Mouse (Mus musculus) frontal cortex, postnatal 36 days (tissue): ENCODE data around the gene Crlf3.

ENCODE experiments used
- DNase-seq, 2 experiments: peaks; one replicate each; pipeline ENCODE4 v3.0.0; 2022; ENCODE audit warnings: low spot score in 2 of 2

Crlf3 gene

DNA sequence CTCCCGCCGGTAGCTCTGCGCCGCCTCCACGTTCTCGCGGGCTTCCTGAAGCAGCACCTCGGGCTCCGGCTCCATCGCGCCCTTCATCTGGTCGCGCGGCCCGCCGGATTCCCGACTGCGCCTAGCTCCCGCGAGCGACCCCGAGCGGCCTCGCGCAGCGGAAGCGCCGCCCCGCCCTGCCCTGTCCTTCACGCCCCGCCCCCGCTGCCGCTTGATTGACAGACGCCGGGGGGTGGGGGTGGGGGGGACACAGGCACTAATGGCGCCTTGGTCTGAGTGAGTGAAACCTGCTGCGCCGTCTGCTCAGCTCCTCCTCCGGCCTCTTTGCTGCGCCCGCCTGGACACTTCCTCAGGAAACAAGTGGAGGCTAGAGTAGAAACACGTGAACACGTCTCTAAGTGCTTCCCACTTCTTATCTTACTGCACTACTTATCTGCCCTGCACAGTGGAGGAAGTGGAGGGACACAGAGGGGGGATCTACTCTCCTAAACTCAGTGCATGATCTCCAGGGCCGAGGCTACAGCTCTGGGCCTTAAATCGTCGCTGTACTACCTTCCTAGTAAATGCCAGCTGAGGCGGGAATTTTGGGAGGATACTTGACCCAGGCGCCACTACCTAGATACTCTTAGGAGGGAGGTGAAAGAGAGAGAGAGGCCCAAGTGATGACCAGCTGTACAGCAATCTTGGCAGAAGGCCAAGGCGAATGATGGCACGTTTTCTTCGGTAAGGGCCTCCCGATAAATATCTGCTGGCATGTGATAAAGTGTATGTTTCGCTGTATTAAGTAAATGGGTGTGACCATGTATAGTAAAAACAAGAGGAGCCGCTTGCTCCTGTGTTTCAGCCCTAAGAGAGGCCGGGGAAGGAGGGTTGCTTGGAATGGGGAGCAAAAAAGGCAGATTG, at the start of gene Crlf3:
Gene Crlf3 (minus strand): TSS at position 166 of the 903 bp plus-strand sequence.
- peak; percentile 83 to 86 for DNase-seq

GRCm38 (mm10) chr11:80116411-80116810, 35.6 kb upstream of the Crlf3 start:
- DNase-seq, result no peak

- no peak for DNase-seq
Measured at GRCm38 (mm10) chr11:80104407-80104806, 23.6 kb upstream of the Crlf3 start.

DNA sequence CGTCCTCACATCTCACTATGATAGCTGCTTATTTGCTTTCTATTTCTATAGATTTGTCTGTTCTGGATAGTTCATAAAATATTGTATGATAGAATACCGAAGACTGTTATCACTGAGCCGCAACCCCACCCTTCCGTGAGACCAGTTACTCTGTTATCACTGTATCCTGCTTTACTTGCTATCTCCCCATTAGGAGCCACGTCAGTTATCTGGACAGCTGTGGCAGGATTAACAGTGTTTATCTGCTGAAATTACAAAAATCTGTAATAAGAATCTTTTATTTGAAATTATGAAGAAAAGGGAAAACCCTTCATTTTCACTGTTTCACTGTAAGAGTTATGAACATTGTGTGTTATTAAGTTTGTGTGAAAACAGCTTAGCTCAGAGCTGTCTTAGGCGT, 20.5 kb upstream of the Crlf3 start:
- no peak for DNase-seq

- no peak for DNase-seq
Measured at GRCm38 (mm10) chr11:80098444-80099056, 17.8 kb upstream of the Crlf3 start.

DNA sequence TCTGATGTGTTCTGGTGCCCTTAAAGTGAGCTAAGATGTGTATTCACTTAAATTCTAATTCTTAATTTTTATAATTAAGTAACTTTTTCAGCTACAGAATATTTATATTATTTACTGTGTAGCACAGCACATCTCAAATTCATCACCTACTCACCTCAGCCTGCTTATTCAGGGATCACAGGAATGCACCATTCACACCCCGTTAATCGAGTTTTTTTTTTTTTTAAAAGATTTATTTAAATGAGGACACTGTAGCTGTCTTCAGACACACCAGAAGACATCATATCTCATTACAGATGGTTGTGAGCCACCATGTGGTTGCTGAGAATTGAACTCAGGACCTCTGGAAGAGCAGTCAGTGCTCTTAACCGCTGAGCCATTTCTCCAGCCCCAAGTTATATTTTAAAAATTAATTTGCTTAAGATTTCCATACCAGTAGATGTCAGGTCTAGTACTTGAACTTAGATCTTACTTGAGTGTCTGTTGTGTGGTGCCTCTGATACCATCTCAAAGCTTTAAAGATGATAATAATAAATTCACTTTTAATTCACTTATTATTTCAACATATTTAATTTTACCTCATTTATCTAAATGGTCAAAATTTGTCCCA, 9.9 kb upstream of the Crlf3 start:
- no peak for DNase-seq

GRCm38 (mm10) chr11:80089817-80090214, 9.0 kb upstream of the Crlf3 start:
- DNase-seq, result no peak

GRCm38 (mm10) chr11:80088917-80089816, 8.4 kb upstream of the Crlf3 start, which contains the start of gene Atad5:
Gene Atad5 (plus strand): TSS chr11:80089400.
- DNase-seq, result peak; percentile 85 to 87

DNA sequence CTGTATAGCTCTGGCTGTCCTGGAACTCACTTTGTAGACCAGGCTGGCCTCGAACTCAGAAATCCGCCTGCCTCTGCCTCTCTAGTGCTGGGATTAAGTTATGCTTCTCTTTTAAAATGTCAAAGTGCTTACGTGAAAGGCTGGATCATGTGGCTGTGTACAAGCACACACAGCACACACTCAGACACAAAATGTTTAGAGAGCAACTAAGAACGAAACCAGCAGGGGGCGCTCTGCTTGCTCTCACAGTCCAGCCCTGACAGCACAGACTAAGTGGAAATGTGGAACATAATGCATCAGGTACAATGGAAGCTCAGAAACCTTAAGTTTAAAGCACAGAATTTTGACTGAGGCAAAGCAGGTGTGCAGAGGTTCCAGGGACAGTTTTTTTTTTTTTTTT, 6.1 kb upstream of the Crlf3 start:
- peak; percentile 73 to 89 for DNase-seq

DNA sequence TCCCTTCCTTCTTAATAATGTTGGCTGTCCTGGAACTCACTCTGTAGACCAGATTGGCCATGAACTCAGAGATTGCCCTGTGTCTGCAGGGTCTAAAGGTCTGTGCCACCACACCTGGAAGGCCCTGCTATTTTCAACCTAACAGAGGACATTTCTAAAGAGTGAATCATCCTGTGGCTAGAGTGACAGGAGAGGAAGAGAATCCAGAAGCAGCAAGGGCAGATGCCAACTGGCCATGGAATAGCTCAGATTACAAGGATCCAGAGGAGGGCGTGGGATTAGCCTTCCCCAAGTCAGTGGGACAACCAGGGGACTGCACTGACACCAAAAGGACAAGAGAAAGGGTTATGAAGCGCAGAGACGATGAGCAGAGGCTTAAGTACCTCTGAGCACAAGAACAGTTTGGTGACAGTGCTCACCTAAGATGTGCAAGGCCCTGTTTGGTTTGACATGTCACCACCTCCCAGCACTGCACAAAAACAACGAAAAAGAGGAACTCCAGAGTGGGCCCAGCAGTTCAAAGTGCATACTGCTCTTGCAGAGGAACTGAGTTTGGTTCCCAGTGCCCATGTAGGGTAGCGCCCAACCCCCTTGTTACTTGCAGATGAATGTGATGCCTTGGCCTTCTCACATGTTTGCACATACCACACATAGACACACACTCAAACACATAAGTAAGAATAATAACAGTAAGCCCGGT, 4.7 kb upstream of the Crlf3 start:
- no peak for DNase-seq

- no peak for DNase-seq
Measured at GRCm38 (mm10) chr11:80081786-80082319, 1.1 kb upstream of the Crlf3 start.

DNA sequence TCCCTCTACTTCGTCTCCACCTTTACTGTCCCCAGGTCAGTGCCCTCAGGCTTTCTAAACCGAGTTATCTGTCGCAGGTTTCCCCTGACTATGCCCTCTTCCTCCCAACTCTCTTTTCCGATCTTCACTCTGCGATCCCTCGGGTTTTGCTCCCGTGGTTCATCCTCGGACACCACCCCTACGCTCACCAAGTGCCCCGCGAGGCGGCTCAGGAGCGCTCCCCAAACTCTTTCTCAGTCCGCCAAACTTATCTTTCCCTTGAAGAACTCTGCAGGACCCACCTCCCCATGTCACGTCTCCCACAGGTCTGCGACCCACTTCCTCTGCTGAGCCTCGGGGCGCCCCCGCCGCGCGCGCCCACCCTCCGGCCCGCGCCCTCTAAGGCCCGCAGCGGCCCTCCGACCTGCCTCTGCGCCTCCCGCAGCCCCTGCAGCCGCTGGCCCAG, 388 bp downstream of the Crlf3 start:
- DNase-seq, result no peak

- no peak for DNase-seq
Measured at GRCm38 (mm10) chr11:80079751-80080150, 1.0 kb downstream of the Crlf3 start.

DNA sequence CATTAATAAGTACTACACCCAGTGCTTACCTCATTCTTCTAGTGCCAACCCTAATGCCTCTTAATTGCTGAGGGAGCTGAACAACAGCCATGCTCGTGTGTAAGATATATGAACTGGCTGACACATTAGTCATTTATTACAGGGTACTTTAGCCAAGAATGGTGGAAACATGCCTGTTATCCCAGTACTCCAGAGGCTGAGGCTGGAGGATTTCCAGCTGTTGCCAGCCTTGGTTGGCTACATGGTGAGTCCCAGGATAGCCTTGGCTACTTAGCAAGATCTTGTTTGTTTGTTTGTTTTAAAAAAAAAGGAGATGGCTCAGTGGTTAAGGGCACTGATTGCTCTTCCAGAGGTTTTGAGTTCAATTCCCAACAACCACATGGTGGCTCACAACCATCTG, 2.0 kb downstream of the Crlf3 start:
- DNase-seq, result no peak

DNA sequence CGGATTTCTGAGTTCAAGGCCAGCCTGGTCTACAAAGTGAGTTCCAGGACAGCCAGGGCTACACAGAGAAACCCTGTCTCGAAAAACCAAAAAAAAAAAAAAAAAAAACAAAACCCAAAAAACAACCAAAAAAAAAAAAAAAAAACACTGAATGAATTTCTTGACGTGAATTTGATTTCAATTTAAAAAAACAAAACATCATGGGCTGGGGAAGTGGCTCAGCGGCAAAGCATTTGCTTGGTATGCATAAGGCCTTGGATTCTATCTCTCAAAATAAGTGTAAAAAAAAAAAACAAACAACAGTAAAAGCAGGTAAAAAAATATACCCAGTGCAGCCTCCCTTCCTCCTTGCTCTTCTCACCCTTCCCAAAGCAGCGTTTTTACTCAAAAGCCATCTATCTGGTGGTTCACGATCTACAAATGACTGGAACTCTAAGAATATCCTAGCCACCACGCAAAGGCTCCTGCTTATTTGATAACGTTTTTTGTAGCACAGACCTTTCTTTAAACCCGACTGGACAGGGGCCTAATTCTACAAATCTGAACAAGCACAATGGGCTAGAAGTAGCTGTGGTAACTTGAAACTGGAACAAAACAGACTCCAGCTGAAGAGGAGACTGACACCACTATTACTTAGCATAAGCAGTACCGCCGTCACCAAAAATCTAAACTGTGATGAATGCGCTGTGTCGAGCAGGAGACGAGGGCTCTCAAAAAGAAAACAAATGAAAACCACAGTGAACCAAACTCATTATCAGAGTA, 2.8 kb downstream of the Crlf3 start:
- DNase-seq, result no peak

DNA sequence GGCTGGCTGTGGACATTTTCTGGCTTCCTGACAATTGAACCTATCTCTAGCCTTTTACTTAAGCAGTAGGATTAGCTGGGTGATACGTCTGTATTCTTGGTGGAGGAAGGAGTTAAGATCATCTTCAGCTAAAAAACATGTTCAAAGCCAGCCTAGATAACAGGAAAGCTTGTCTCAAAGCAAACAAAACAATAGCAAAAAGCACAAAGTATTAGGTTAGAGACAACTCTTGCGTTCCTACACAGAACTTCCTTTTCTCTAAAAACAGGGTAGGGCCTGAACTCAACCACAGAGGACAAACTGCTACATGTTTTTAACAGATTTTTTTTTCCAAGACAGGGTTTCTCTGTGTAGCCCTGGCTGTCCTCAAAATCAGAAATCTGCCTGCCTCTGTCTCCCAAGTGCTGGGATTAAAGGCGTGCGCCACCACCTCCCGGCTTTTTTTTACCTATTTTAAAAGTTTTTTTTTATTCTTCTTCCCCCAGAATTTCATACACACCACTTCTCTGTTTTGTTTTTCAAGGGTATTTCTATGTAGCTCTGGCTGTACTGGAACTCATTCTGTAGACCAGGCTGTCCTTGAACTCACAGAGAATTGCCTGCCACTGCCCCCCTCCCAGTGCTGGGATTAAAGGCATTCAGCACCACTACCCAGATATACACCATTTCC, 5.0 kb downstream of the Crlf3 start:
- DNase-seq, result no peak

GRCm38 (mm10) chr11:80072365-80072764, 8.4 kb downstream of the Crlf3 start:
- no peak for DNase-seq

DNA sequence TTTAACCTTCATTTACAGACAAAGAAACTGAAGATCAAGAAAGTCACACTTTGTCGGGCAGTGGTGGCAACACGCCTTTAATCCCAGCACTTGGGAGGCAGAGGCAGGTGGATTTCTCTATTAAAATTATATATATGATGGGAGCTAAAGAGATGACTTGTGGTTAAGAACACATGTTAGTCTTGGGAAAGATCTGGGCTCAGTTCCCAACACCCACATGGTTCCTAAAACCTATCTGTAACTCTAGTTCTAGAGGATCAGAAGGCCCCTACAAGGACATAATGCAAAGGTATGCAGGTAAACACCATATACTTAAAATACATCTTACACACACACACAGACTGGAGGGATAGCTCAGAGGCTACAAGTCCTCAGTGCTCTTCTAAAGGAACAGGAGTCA, 9.8 kb downstream of the Crlf3 start:
- no peak for DNase-seq

DNA sequence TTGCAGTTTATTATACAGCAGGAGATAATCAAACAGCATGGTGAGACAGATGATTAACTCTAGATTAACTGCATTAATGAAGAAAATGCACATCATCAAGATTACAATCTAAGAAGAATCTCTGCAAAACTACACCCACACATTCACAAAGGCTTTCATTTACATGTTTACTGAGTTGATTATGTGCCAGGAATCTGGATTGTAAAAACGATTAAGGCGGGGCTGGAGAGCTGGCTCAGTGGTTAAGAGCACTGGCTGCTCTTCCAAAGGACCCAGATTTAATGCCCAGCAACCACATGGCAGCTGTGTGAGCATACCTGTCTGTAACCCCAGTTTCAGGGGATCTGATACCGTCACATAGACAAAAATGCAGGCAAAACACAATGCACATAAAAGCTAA, 11.0 kb downstream of the Crlf3 start:
- no peak for DNase-seq
